Mouse (Mus musculus) MEL (cell line): ENCODE data around the gene Ccdc85c. TPM values are rescaled to one million over a fixed set of nuclear protein-coding genes. Genes with fewer than 3 reads are reported as not detected.

Source experiments
- DNase-seq: peaks from one replicate; pipeline ENCODE4 v3.0.0; 2011; ENCODE audit warnings: low read depth, low spot score
- H3K27ac ChIP-seq: 2 replicates; pipeline ENCODE4 v1.5.1; 2012; ENCODE audit warnings: low read depth, mild to moderate bottlenecking, control low read depth, low read length, moderate library complexity; ENCODE audit not compliant: control insufficient read depth
- H3K27me3 ChIP-seq, 2 experiments: fragments of 150-350 bp in 1 of 2; sonication (generic) in 1 of 2; 2 replicates each; pipeline ENCODE4 v1.6.1; 2012; ENCODE audit warnings: low read length in 2 of 2, mild to moderate bottlenecking in 2 of 2, improper control_type of control experiment in 1 of 2, moderate library complexity in 1 of 2; ENCODE audit not compliant: insufficient read depth in 2 of 2, control insufficient read depth in 1 of 2
- H3K36me3 ChIP-seq, 2 experiments: 2 replicates each; pipeline ENCODE4 v1.6.1; 2012 to 2014; ENCODE audit warnings: low read length in 2 of 2, improper control_type of control experiment in 1 of 2, inconsistent platforms in 1 of 2, mild to moderate bottlenecking in 1 of 2; ENCODE audit not compliant: insufficient read depth in 2 of 2, control insufficient read depth in 1 of 2
- H3K4me1 ChIP-seq, 2 experiments: fragments of 150-350 bp in 1 of 2; sonication (generic) in 1 of 2; 2 replicates each; pipeline ENCODE4 v1.6.1; 2012; ENCODE audit warnings: low read length in 2 of 2, improper control_type of control experiment in 1 of 2, mild to moderate bottlenecking in 1 of 2; ENCODE audit not compliant: insufficient read depth in 2 of 2, control insufficient read depth in 1 of 2
- H3K4me3 ChIP-seq, 2 experiments: fragments of 150-350 bp in 1 of 2; sonication (generic) in 1 of 2; 2 replicates each; pipeline ENCODE4 v1.5.1; 2012; ENCODE audit warnings: low read depth in 2 of 2, low read length in 2 of 2, mild to moderate bottlenecking in 2 of 2, moderate library complexity in 2 of 2, control low read depth in 1 of 2, improper control_type of control experiment in 1 of 2; ENCODE audit not compliant: control insufficient read depth in 1 of 2, insufficient read depth in 1 of 2
- H3K79me2 ChIP-seq: 2 replicates; pipeline ENCODE4 v1.6.1; 2012; ENCODE audit warnings: mild to moderate bottlenecking, low read length, moderate library complexity; ENCODE audit not compliant: control insufficient read depth, poor library complexity, insufficient read depth
- H3K9ac ChIP-seq: 2 replicates; pipeline ENCODE4 v1.6.1; 2012; ENCODE audit warnings: low read depth, mild to moderate bottlenecking, control low read depth, low read length, moderate library complexity; ENCODE audit not compliant: control insufficient read depth, poor library complexity, severe bottlenecking
- H3K9me3 ChIP-seq: fragments of 150-350 bp; sonication (generic); replicated peaks from 2 replicates; pipeline ENCODE4 v1.6.1; 2012; ENCODE audit warnings: mild to moderate bottlenecking, low read length, improper control_type of control experiment, moderate library complexity; ENCODE audit not compliant: insufficient read depth
- BHLHE40 ChIP-seq: IDR thresholded peaks from 2 replicates; pipeline ENCODE4 v1.6.1; 2012; ENCODE audit warnings: low read depth, mild to moderate bottlenecking, inconsistent platforms, low read length, improper control_type of control experiment, borderline replicate concordance
- CHD1 ChIP-seq: IDR thresholded peaks from 2 replicates; pipeline ENCODE4 v1.6.1; 2012; ENCODE audit warnings: low read depth, mild to moderate bottlenecking, inconsistent platforms, low read length, improper control_type of control experiment
- EP300 ChIP-seq, 2 experiments: IDR thresholded peaks; 2 replicates each; pipeline ENCODE4 v1.6.1; 2011; ENCODE audit warnings: improper control_type of control experiment in 2 of 2, low read length in 2 of 2, low read depth in 1 of 2, mild to moderate bottlenecking in 1 of 2
- GABPA ChIP-seq: IDR thresholded peaks from 2 replicates; pipeline ENCODE4 v1.6.1; 2012; ENCODE audit warnings: low read depth, mild to moderate bottlenecking, inconsistent platforms, low read length, improper control_type of control experiment, moderate library complexity
- HCFC1 ChIP-seq: IDR thresholded peaks from 2 replicates; pipeline ENCODE4 v1.6.1; 2012; ENCODE audit warnings: low read depth, mild to moderate bottlenecking, inconsistent platforms, low read length, improper control_type of control experiment, moderate library complexity
- JUND ChIP-seq: IDR thresholded peaks from 2 replicates; pipeline ENCODE4 v1.6.1; 2011; ENCODE audit warnings: low read depth, mild to moderate bottlenecking, improper control_type of control experiment, low read length
- KAT2A ChIP-seq: conservative IDR thresholded peaks from 2 replicates; pipeline ENCODE4 v1.6.1; 2012; ENCODE audit warnings: low read depth, low read length, improper control_type of control experiment, inconsistent platforms
- MAFK ChIP-seq: IDR thresholded peaks from 2 replicates; pipeline ENCODE4 v1.6.1; 2011; ENCODE audit warnings: low read depth, mild to moderate bottlenecking, low read length, improper control_type of control experiment, borderline replicate concordance
- MAX ChIP-seq: IDR thresholded peaks from 2 replicates; pipeline ENCODE4 v1.6.1; 2011; ENCODE audit warnings: low read length, improper control_type of control experiment
- MAZ ChIP-seq: IDR thresholded peaks from 2 replicates; pipeline ENCODE4 v1.6.1; 2012; ENCODE audit warnings: low read depth, mild to moderate bottlenecking, inconsistent platforms, low read length, improper control_type of control experiment
- MEF2A ChIP-seq: IDR thresholded peaks from 2 replicates; pipeline ENCODE4 v1.6.1; 2014; ENCODE audit warnings: low read depth, mild to moderate bottlenecking, inconsistent platforms, low read length, improper control_type of control experiment; ENCODE audit not compliant: poor library complexity, insufficient replicate concordance, severe bottlenecking; ENCODE audit errors: extremely low read depth
- MYC ChIP-seq: IDR thresholded peaks from 2 replicates; pipeline ENCODE4 v1.6.1; 2011; ENCODE audit warnings: low read depth, mild to moderate bottlenecking, low read length, improper control_type of control experiment, moderate library complexity
- NELFE ChIP-seq: IDR thresholded peaks from 2 replicates; pipeline ENCODE4 v1.6.1; 2011; ENCODE audit warnings: low read depth, low read length, improper control_type of control experiment
- NRF1 ChIP-seq: IDR thresholded peaks from 2 replicates; pipeline ENCODE4 v1.6.1; 2014; ENCODE audit warnings: low read depth, mild to moderate bottlenecking, inconsistent platforms, low read length, improper control_type of control experiment, moderate library complexity; ENCODE audit not compliant: poor library complexity, insufficient read depth, severe bottlenecking
- POLR2A ChIP-seq, 2 experiments: IDR thresholded peaks; 2 replicates each; pipeline ENCODE4 v1.6.1; 2011 to 2012; ENCODE audit warnings: low read length in 2 of 2, mild to moderate bottlenecking in 2 of 2, control low read depth in 1 of 2, improper control_type of control experiment in 1 of 2, low read depth in 1 of 2, moderate library complexity in 1 of 2; ENCODE audit not compliant: control insufficient read depth in 1 of 2, insufficient read depth in 1 of 2, poor library complexity in 1 of 2
- RCOR1 ChIP-seq: IDR thresholded peaks from 2 replicates; pipeline ENCODE4 v1.6.1; 2012; ENCODE audit warnings: low read depth, mild to moderate bottlenecking, inconsistent platforms, low read length, improper control_type of control experiment
- TBP ChIP-seq: IDR thresholded peaks from 2 replicates; pipeline ENCODE4 v1.8.0; 2011; ENCODE audit warnings: low read depth, low read length, improper control_type of control experiment
- USF1 ChIP-seq: IDR thresholded peaks from 2 replicates; pipeline ENCODE4 v1.6.1; 2014; ENCODE audit warnings: low read depth, mild to moderate bottlenecking, inconsistent platforms, low read length, improper control_type of control experiment, moderate library complexity
- USF2 ChIP-seq, 2 experiments: IDR thresholded peaks; 2 replicates each; pipeline ENCODE4 v1.6.1; 2011 to 2012; ENCODE audit warnings: improper control_type of control experiment in 2 of 2, low read length in 2 of 2, borderline replicate concordance in 1 of 2, inconsistent platforms in 1 of 2, low read depth in 1 of 2, mild to moderate bottlenecking in 1 of 2; ENCODE audit not compliant: insufficient read depth in 1 of 2
- ZC3H11A ChIP-seq: IDR thresholded peaks from 2 replicates; pipeline ENCODE4 v1.6.1; 2012; ENCODE audit warnings: low read depth, mild to moderate bottlenecking, inconsistent platforms, low read length, improper control_type of control experiment
- polyA plus RNA-seq, 2 experiments: library from polyadenylated mRNA; stranded (reverse) in 1 of 2; unstranded in 1 of 2; fragments of >175 nt in 1 of 2; fragments of >200 nt in 1 of 2; gene quantifications; 2 replicates each; pipeline versions ENCODE4 v1.2.1 to v1.2.4; 2012; ENCODE audit warnings: low replicate concordance in 2 of 2, low read depth in 1 of 2; ENCODE audit not compliant: insufficient read length in 2 of 2, insufficient read depth in 1 of 2, missing spikeins in 1 of 2
- total RNA-seq: library from RNA; depleted of rRNA; stranded (reverse); fragments of 300-350 nt; gene quantifications from 2 replicates; pipeline ENCODE4 v1.2.3, GENCODE M21; 2012

Ccdc85c gene
- total and polyA plus RNA-seq, 3 experiments = 19.8 to 24.8 TPM; not detected in 1

GRCm38 (mm10) chr12:108220621-108221020 lies 54.6 kb downstream of the Ccdc85c start:
- no peaks in the 10 kb centered on the region for H3K4me1 ChIP-seq
- no peaks in the 10 kb centered on the region for H3K9me3 ChIP-seq
- no peaks in the 10 kb centered on the region for H3K27me3 ChIP-seq
- H3K79me2 ChIP-seq = no peaks in the 10 kb centered on the region
- TF ChIP-seq JUND (no peak), MAX (no peak), GABPA (no peak), USF2 (IDR thresholded peaks at IDR 0.05; ENCODE audit: borderline replicate concordance in 1 of 2, insufficient read depth in 1 of 2, low read depth in 1 of 2, low read length in 2 of 2) (no peak), CHD1 (no peak), USF1 (no peak), BHLHE40 (no peak), TBP (no peak), HCFC1 (no peak), EP300 (IDR thresholded peaks at IDR 0.05; ENCODE audit: low read depth in 1 of 2, low read length in 2 of 2) (no peak), MEF2A (no peak)
- H3K36me3 ChIP-seq = no peaks in the 10 kb centered on the region
- no peak overlapping the region for H3K4me3 ChIP-seq
- DNase-seq = no peak
- no peak overlapping the region for H3K27ac ChIP-seq
- no peak overlapping the region for H3K9ac ChIP-seq

- Histone ChIP-seq H3K79me2 (no peaks in the 10 kb centered on the region), H3K9ac (no peak overlapping the region), H3K27me3 (no peaks in the 10 kb centered on the region), H3K36me3 (no peaks in the 10 kb centered on the region), H3K27ac (no peak overlapping the region), H3K4me1 (no peaks in the 10 kb centered on the region), H3K4me3 (no peak overlapping the region), H3K9me3 (no peaks in the 10 kb centered on the region)
- TF ChIP-seq KAT2A (no peak), RCOR1 (no peak), MAX (no peak), MEF2A (no peak), NELFE (no peak), MAFK (no peak), MAZ (no peak), BHLHE40 (no peak), NRF1 (no peak), POLR2A (IDR thresholded peaks at IDR 0.05; ENCODE audit: control insufficient read depth in 1 of 2, insufficient read depth in 1 of 2, low read depth in 1 of 2, low read length in 2 of 2, poor library complexity in 1 of 2) (no peak), MYC (no peak), ZC3H11A (no peak)
- DNase-seq = no peak
Observed at GRCm38 (mm10) chr12:108219825-108220616, 55.2 kb downstream of the Ccdc85c start.
